Mouse (Mus musculus) spleen, adult 12 weeks (tissue): ENCODE results near the gene Pygo2.
A peak's percentile ranks its signal among the peaks of the same experiment; 100 is the strongest.

Experiments used
- DNase-seq: peaks from one replicate; pipeline ENCODE4 v3.0.0; 2022; ENCODE audit warnings: low spot score

Gene Pygo2

DNA sequence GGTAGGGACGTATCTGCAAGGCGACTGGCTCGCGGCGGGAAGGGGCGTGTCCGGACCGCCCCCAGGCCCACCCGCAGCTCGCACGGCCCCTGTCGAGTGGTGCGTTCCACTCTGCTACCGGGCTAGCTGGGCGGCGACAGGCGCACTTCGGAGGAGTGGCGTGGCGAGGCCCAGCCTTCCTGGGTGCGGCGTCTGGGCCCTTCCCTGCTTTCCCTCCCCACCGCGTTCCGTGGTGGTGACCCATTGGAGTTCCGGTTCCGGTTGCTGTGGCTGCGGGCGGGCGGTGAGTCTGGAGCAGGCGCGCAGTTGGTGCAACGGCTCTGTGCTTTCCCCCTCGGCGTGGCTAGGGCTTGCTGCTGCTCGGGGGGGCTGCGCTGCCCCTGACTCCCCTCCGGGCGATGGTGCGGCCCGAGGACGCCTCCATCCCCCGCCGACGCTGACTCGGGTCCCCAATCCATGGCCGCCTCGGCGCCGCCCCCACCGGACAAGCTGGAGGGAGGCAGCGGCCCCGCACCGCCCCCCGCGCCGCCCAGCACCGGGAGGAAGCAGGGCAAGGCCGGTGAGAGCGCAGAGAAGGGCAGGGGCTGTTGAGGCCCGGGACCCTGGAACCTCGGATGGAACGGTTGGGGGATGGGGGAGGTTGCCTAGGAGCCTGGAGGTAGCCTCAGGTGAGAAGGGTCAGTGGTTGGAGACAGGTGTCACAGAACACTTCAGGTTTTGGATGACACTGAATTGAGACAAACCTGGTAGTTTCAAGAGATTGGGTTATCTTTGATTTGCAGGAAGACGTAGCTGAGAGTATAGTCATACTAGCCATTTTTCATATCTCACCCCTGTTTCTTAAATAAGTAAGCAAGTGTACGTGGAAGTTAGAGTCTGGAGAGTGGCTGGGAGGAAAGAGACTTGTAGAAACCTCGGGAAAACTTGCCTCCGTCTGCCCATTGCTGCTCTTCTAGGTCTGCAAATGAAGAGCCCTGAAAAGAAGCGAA is at the start of gene Pygo2:
Pygo2 (plus strand) TSS at position 44 of the 989 bp plus-strand sequence.
- DNase-seq = peak; percentile 85

GRCm38 (mm10) chr3:89380291-89380690 is 49.7 kb upstream of the Pygo2 start:
- no peak for DNase-seq

DNA sequence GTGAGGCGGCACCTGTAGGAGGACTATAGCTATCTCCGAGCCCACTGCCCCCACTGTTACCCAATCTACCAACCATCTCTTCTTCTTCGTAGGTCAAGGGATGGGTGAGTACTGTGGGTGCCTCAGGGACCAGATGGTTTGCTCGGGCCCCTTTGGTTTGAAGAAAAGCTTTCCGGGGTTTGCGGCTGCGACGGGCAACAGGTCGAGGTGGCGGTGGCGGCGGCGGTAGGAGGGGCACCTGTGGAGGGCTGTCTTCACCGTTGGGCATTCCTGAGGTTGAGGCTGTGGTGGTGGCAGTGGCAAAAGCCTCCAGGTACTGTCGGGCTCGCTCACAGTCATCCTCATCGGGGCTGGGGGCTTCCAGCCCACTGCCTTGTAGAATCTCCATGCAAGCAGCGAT is 49.3 kb upstream of the Pygo2 start:
- DNase-seq = no peak

GRCm38 (mm10) chr3:89381233-89381632 is 48.8 kb upstream of the Pygo2 start:
- no peak for DNase-seq

GRCm38 (mm10) chr3:89382033-89382882 is 47.8 kb upstream of the Pygo2 start:
- DNase-seq = no peak

- no peak for DNase-seq
Measured at GRCm38 (mm10) chr3:89382950-89383349, 47.1 kb upstream of the Pygo2 start.

- DNase-seq = no peak
Measured at GRCm38 (mm10) chr3:89383651-89384255, 46.3 kb upstream of the Pygo2 start.

- no peak for DNase-seq
Measured at GRCm38 (mm10) chr3:89384331-89385076, 45.5 kb upstream of the Pygo2 start.

- no peak for DNase-seq
Measured at GRCm38 (mm10) chr3:89385451-89385850, 44.6 kb upstream of the Pygo2 start.

GRCm38 (mm10) chr3:89386438-89387420 is 43.3 kb upstream of the Pygo2 start:
- no peak for DNase-seq

- no peak for DNase-seq
Measured at GRCm38 (mm10) chr3:89387632-89388031, 42.4 kb upstream of the Pygo2 start.

- DNase-seq = no peak
Measured at GRCm38 (mm10) chr3:89388134-89388881, 41.7 kb upstream of the Pygo2 start.

- DNase-seq = no peak
Measured at GRCm38 (mm10) chr3:89388901-89389740, 40.9 kb upstream of the Pygo2 start.

- DNase-seq = no peak
Measured at GRCm38 (mm10) chr3:89390111-89390515, 39.9 kb upstream of the Pygo2 start.

- no peak for DNase-seq
Measured at GRCm38 (mm10) chr3:89390699-89391662, 39.0 kb upstream of the Pygo2 start.

- no peak for DNase-seq
Measured at GRCm38 (mm10) chr3:89391663-89392511, 38.1 kb upstream of the Pygo2 start.
